Mouse (Mus musculus) inflammation-experienced regulatory T-cells, adult 6 months (primary cell): ENCODE measurements around the gene Fras1. TPM values are rescaled to one million over a fixed set of nuclear protein-coding genes. Genes with fewer than 3 reads are reported as not detected.

ENCODE experiments used
- ATAC-seq: one replicate; pipeline ENCODE4 v1.8.0; 2017
- polyA plus RNA-seq, 3 experiments: library from polyadenylated mRNA; unstranded; fragments of 100-300 nt; shearing (Covaris generic); gene quantifications; one replicate each; pipeline ENCODE4 v1.2.1; 2017

Gene Fras1
- under 1 TPM in 2 of 3 experiments, not detected in 1; 0.07 to 0.19 TPM for polyA plus RNA-seq

GRCm38 (mm10) chr5:96373567-96373985 is at the start of gene Fras1:
Gene Fras1, plus strand, starts transcription at chr5:96373955.
- ATAC-seq, result no peak

- ATAC-seq, result no peak
Measured at GRCm38 (mm10) chr5:96331048-96331737, 42.6 kb upstream of the Fras1 start.

GRCm38 (mm10) chr5:96331738-96332070 is 42.1 kb upstream of the Fras1 start:
- no peak for ATAC-seq

- no peak for ATAC-seq
Measured at GRCm38 (mm10) chr5:96333963-96334362, 39.8 kb upstream of the Fras1 start.

GRCm38 (mm10) chr5:96340564-96340963 is 33.2 kb upstream of the Fras1 start:
- no peak for ATAC-seq

- no peak for ATAC-seq
Measured at GRCm38 (mm10) chr5:96344983-96345382, 28.8 kb upstream of the Fras1 start.

- no peak for ATAC-seq
Measured at GRCm38 (mm10) chr5:96351963-96352362, 21.8 kb upstream of the Fras1 start.

GRCm38 (mm10) chr5:96363950-96364349 is 9.8 kb upstream of the Fras1 start:
- no peak for ATAC-seq

- no peak for ATAC-seq
Measured at GRCm38 (mm10) chr5:96365590-96365989, 8.2 kb upstream of the Fras1 start.

- no peak for ATAC-seq
Measured at GRCm38 (mm10) chr5:96367260-96367659, 6.5 kb upstream of the Fras1 start.

- ATAC-seq, result no peak
Measured at GRCm38 (mm10) chr5:96373106-96373505, 649 bp upstream of the Fras1 start.

GRCm38 (mm10) chr5:96373986-96374901 is 489 bp downstream of the Fras1 start:
- no peak for ATAC-seq

- ATAC-seq, result no peak
Measured at GRCm38 (mm10) chr5:96375391-96375831, 1.7 kb downstream of the Fras1 start.

- ATAC-seq, result no peak
Measured at GRCm38 (mm10) chr5:96376216-96376615, 2.5 kb downstream of the Fras1 start.

GRCm38 (mm10) chr5:96386138-96386933 is 12.6 kb downstream of the Fras1 start:
- ATAC-seq, result no peak

- ATAC-seq, result no peak
Measured at GRCm38 (mm10) chr5:96388306-96388705, 14.6 kb downstream of the Fras1 start.

GRCm38 (mm10) chr5:96389963-96390623 is 16.3 kb downstream of the Fras1 start:
- no peak for ATAC-seq

GRCm38 (mm10) chr5:96391086-96391485 is 17.3 kb downstream of the Fras1 start:
- ATAC-seq, result no peak

GRCm38 (mm10) chr5:96394947-96395346 is 21.2 kb downstream of the Fras1 start:
- no peak for ATAC-seq

GRCm38 (mm10) chr5:96395786-96396650 is 22.3 kb downstream of the Fras1 start:
- no peak for ATAC-seq

- ATAC-seq, result no peak
Measured at GRCm38 (mm10) chr5:96402555-96402954, 28.8 kb downstream of the Fras1 start.
